Mouse (Mus musculus): ENCODE results near the gene Fgfr2.

Fgfr2 gene

DNA sequence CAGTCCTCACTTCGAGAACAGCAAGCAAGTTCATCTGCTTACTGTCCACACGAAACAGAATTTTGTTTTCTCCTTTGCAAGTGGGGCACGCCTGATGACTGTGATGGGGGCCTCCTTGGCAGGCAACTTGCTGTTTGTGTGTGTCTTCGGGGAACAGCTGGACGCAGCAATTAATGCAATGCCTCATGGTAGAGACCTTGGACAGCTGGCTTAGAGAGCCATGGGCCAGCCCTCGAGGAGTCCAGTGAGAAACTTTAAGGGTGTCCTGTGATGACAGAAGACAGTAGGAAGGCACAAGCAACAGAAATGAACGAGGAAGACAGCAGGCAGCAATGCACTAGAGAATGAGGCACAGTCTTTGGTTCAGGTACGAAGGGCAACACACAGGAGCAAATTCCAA lies 852.8 kb downstream of the Fgfr2 start:
- DNase-seq (ENCODE audit: low read depth, low spot score), result no peak

DNA sequence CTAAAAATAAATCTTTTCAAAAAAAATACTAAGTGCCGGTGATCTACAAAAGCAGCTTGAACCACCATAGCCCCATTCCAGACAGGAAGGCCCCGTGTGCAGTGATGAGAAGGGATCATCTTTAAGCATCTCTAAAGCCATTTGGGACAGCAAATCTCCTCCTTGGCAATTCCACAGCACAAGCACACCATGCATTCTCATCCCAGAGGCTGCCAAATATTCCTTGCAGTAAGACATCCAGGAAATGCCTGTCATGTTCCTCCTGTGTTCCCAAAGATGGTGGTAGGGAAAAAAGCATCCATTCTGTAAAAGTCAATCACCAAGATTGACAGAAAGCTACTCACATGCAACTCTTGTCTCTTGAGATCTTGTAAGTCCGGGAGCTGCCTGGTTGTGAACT lies 853.5 kb downstream of the Fgfr2 start:
- no peak for DNase-seq (ENCODE audit: low read depth, low spot score)

DNA sequence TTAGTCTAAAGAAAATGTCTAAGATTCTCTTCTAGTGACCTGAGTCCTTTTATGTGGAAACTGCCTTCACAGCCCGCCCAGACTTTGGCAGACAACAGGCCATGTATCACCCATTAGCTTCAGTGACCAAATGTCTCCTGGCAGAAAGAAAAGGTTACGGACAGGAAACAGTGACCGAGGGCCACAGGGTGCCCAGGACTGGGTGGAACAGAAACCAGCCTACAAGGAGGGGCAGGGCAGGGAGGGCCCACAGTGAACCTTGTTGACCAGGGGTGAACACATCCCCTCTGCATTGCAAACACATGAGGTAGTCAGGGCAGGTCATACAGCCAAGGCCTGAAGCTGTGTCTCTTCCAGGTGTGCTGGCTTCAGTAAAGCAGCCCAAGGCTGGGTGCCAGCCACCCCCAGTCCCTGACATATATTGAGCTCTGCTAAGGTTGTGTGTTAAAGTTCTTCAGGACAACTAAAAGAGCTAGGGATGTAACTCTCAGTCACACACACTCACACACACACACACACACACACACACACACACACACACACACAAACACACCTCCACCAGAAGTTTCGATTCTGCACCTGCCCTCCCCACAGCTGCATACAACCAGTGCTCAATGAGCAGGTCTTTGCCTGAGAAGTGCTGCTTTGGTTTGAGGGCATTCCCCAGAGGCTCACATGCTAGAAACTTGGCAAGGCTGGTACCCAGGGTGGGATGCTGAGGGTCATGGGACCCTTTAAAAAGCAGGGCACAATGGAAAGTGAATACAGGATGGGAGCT lies 855.2 kb downstream of the Fgfr2 start:
- no peak for DNase-seq (ENCODE audit: low read depth, low spot score)

DNA sequence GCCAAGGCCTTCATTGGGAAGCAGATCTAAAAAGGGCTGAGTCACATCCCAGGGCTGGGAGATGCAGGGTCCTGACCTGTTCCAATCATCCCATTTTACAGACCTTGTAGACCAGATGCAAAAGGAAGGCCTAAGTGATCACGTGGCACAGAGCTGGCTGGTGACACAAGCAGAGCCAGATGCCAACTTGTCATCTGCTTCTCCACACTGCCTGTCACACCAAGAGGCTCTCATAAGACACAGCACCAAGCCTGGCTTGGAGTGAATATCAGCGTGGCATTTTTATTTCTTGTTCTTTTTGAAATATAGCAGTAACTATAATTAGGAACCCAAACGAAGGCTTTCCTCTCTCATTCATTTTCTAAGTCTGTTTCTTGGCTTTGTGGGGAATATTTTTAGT lies 858.4 kb downstream of the Fgfr2 start:
- no peak for DNase-seq (ENCODE audit: low read depth, low spot score)

DNA sequence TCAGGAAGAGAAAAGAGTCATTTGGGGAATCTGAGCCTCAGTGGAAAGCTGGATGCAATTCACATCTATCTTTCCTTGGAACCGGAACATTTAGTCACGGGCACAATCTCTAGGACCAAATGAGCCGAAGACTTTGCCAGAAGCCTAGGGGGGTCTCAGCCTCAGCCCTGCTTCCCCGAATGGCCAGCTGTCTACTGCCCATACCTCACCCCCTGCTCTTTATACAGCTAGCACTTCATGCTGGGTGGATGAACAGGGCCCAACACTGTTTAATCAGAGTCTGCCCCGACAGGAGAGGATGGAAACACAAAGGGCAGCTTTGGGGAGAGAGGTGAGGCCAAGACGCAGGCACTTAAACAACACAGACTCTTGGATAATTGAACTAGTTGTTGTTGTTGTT lies 860.0 kb downstream of the Fgfr2 start:
- DNase-seq (ENCODE audit: low read depth, low spot score), result no peak

DNA sequence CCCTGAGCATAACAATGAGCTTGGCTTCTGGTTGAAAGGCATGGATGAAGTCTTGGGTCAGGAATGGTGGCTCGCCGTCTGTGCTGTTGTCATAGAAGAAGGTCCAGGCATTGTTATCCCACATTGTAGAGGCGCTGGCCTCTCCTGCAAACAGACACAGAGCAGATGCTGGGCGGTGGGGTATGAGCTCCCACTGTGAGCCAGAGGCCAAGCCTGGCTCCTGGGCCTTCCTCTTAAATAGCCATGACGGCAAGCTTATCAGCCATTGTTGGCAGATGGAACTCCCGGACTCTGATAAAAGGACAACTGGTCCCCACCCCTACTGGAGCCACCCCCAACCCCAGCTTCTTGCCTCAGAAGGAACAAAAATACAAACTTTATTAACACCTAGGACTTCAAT lies 860.5 kb downstream of the Fgfr2 start:
- no peak for DNase-seq (ENCODE audit: low read depth, low spot score)

DNA sequence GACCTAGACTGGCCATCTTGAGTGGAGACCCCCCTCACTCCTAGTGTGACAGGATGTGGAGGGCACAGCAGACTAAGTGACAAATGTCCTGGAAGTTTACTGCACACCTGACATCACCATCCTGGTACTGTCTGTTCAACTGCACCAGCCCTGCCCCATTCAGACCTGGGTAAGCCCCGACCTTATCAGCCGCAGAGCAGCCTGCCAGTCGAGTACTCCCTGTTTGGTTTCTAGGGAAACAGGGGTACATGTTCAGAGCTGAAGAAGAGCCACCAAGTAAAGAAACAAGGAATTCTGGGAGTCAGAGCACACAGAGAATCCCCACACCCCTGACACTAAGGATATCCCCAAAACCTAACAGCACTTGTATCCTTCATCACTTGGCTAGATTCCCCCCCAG lies 861.3 kb downstream of the Fgfr2 start:
- DNase-seq (ENCODE audit: low read depth, low spot score), result no peak

DNA sequence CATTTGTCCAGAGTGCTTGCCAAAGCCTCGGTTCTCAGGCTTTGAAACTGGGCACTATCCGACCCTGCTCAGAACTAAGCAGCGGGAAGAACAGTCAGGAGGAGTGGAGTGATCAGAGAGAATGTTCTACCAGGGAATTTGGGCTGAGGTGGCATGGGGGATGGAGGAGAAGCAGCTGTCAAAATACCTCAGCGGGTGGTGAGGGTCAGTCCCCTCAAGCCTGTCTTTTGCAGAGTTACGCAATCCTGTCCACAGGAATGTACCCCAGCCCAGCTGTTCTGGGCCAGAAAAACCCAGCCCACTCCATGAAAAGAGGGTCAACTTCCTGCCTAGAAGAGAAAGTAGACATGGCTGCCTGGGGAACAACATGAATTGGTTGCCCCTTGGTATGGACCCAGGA lies 862.5 kb downstream of the Fgfr2 start:
- no peak for DNase-seq (ENCODE audit: low read depth, low spot score)

DNA sequence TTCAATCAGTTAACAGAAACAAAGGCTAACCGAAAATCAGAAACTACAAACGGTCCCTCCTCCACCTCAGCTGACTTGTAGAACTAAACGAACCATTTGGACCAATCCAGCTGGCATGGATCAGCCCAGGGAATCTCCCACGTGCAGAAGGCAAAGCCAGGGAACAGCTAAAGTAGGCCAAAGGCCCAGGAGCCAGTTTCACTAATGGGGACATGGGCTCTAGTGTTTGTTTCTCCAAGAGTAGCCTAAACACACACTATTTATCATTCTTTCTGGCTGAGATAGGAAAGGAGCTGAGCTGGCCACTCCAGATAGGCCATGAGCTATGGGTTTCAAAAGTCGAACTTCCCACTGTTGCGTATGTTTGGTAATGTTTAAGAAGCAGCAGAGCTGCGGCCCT lies 864.3 kb downstream of the Fgfr2 start:
- DNase-seq (ENCODE audit: low read depth, low spot score), result no peak

DNA sequence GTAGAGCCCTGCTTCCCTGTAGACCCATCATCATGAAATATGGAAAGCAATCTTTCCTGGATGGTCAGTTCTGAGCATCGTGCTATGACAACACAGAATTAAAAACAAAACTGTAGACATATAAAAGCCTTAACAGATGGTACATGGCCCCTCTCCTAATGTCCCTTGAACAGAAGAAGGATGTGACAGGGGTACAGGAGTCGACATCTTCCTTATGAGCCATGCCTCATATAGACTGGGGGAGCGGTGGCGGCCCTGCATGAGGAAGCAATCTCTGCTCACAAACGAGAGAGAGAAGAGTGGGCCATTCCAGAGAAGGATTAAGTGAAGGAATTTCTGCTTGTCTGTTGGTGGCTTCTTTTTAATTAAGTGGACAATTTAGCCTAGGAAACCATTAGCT lies 864.9 kb downstream of the Fgfr2 start:
- DNase-seq (ENCODE audit: low read depth, low spot score), result no peak

DNA sequence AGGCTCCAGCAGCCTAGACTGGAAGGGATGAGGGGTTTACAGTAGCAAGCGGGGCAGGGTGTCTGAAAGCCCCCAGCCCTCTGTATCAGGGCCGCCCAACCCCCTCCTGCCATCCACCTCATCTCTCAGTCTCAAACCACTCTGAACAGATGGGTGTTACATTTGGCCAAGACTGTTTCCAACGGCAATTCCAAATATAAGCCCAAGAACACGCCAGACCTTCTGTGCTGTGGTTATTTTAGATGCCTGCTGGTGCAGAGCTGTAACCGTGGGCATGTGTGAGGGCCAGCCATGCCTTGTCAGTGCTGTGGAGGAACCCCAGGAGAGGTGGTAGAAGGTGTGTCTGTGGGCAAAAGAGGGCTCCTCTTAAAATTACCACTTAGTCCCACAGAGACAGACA lies 869.6 kb downstream of the Fgfr2 start:
- no peak for DNase-seq (ENCODE audit: low read depth, low spot score)

DNA sequence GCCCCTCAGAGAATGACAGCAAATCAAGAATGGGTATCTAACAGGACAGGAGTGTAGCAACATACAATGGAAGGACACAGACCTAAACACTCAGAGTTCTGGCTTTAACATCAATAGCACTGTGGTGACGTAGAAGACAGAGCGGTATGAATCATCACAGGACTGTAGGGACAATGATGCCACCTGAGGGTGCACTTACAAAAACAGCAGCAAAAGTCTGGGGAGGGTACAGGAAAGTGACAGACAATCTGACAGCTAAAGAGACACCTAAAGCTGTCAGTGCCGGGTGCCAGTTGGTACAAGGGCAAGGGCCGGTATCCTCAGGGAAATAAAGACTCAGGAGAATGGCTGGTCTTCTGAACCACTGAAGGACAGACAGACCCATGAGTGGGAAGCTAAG lies 870.1 kb downstream of the Fgfr2 start:
- DNase-seq (ENCODE audit: low read depth, low spot score), result no peak

DNA sequence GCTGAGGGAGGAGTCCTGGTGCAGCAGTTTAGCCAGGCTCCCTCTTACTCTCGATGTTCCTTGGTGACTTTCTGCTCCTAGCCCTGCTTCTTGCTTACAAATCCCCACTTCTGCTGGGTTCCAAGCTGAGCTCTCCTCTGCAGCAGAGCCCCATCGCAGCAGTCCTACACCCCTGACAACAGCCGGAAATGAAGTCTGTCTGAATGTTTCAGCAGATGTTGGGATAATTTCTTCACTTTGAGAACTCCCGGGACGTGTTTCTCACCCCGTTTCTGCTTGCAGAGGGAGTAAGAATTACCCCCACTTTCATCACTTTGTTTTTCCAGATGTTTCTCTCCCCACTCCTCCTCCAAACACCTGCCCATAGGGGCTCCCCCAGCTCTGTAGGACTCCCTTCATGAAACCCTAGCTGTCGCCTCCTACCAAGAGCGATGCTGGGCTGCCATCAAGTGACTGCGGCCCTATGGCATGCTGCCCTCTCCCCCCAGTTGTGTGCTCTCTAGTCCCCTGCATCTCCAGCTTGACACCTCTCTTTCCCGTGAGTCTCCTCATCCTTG lies 873.5 kb downstream of the Fgfr2 start:
- no peak for DNase-seq (ENCODE audit: low read depth, low spot score)

DNA sequence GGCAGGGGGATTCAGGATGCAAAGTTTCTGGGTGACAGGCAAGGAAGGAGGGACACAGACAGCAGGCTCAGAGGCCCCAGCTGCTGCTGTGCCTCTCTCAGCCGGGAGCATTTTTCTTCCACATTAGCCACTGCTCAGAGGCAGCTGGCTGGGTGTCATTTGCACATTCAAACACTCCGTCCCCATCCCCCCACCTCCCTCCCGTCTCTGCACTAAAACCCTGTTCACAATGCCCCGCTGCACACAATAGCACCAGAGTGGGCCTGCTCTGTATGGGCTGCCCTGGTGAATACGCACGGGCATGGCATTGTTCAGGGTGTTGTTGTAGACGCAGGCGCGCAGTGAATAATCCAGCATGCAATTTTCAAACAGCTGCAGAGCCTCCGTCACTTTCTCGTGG lies 875.6 kb downstream of the Fgfr2 start:
- no peak for DNase-seq (ENCODE audit: low read depth, low spot score)

DNA sequence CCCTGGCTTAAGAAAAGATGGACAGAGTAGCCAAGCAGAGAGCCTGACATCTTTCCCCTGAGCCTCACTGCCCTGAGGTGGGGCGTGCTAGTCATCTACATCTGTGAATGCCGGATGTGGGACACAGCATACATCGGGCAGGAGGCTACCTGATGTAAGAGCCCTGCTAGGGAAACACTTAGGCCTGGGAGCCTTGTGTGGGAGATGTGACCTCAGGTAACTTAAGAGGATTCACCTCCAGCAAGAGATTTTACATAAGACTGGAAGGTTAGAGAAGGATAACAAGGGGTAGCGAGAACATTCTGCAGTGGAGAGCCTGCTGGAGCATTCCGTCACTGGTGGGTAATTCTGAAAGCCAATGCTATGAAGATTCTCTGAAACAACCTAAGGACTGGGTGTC lies 876.1 kb downstream of the Fgfr2 start:
- no peak for DNase-seq (ENCODE audit: low read depth, low spot score)

DNA sequence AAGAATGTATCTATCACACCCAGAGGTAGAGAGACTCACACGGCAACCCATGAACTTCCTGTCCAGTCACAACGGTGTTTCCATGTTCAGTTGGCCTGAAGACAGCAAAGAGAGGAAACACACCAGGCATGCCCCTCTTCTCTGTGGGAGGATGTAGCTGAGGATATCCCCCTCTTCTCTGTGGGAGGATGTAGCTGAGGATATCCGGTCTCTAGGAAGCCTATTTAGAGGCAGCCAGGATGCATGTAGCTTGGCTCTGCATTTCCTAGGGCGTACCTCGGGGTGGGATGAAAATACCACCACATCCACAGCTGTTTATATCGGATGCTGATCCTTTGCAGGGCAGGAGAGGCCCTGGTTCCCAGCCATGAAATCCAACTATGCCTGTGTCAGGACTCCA lies 877.4 kb downstream of the Fgfr2 start:
- no peak for DNase-seq (ENCODE audit: low read depth, low spot score)

DNA sequence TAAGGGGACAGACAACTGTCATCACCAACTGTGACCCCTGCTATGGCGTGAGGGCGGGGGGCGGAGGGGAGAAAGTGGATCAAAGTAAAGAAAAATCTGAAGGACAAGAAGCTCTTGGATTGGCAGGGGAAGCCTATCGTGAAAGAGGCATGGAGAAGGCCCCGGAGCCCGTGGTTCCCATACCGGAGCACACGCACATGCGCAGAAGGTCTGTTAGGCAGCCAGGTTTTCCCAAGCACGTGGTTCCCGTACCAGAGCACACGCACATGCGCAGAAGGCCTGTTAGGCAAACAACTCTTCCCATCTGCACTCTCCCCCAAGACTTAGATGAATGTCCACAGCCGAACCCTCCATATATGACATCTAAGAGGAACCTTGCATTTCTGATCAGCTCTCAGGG lies 878.5 kb downstream of the Fgfr2 start:
- DNase-seq (ENCODE audit: low read depth, low spot score), result no peak

DNA sequence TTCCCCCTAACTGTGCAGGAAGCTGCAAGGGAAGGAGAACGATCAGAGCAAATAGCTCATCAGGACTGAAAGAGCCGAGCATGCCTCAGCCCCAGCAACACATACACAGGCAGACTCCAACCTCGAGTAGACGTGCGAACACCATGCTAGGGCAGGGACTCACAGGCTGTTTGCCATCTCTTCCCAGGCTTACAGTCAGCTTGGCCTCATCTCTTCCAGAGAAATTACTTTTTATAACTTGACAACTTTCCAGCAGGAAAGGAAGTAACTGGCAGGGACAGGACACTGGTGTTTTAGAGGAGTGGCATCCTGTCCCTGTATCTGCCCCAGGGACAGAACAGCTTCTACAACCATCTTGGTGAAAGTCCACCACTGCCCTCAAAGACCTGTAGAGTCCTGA lies 879.9 kb downstream of the Fgfr2 start:
- DNase-seq (ENCODE audit: low read depth, low spot score), result no peak

DNA sequence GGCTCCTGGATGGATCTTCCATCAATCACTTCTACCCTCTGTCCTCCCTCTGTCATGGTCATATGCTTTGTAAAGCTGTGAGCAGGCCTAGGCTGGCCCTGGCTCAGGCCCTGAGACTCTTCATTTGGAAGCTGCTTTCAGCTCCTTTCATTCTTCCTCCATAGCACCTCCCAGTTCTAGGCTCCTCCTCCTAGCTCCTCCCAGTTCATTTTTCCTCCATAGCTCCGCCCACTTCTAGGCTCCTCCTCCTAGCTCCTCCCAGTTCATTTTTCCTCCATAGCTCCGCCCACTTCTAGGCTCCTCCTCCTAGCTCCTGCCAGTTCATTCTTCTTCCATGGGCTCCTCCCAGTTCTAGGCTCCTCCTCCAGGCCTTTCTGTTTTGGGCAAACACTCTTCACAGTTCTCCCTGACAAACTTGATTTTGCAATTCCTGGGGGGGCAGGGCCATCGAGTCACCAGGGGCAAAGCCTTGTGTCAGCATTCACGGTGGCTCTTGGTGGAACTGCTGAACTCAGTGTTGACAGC lies 880.5 kb downstream of the Fgfr2 start:
- peak; percentile 24 for DNase-seq (ENCODE audit: low read depth, low spot score)

DNA sequence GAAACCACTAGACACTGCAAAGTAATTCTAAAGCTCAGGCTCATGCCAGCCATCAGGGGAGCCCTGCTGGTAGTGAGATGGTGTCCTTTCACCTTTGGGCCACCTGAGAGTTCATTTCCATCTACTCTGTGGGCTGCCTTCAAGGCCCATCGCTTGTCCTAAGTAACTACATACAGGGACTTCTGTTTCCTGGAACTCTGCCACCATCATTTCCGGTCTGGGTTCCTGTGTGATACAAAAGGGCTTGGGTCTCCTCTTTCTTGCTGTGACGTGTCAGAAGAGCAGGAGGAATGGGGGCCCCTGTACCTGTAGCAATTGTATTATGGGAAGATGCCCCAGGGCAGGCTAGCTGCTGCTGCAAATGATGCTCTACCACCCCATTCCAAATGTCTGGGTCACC lies 884.2 kb downstream of the Fgfr2 start:
- no peak for DNase-seq (ENCODE audit: low read depth, low spot score)

DNA sequence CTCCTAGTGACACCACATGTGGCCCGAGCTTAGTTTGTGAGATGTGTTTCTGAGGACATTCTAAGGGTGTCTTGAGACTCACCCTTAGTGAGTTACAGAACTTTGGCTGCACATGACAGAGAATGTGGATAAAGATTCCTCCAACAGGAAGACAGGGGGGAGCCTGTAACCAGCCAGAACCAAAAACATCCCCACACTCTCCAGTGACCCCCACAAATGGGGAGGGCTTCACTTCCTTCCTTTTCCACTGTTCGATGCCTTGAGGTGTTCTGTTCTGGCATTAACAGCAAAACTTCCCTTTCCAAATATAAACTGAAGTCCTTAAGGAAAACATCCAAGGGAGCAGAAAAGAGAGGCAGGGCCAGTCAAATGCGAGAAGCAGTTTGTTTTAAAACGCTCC lies 886.0 kb downstream of the Fgfr2 start:
- DNase-seq (ENCODE audit: low read depth, low spot score), result no peak

DNA sequence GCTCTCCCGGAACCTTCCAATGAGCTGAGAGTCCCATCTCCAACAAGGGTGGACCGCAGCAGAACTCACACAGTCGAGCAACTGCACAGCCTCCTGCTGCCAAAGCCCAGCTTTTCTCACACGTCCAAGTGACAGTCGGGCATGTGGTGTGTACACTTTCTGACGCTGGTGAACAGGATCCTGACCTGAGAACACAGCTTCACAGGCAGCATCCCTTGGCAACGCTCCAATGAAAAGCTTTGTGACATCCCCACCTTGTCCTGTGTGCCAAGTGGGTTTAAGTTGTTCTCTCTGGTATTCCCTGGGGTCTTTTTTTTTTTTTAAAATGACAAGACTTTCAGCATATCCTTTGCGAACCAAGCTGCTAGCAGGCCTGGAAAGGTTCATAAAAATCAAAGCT lies 886.4 kb downstream of the Fgfr2 start:
- no peak for DNase-seq (ENCODE audit: low read depth, low spot score)

DNA sequence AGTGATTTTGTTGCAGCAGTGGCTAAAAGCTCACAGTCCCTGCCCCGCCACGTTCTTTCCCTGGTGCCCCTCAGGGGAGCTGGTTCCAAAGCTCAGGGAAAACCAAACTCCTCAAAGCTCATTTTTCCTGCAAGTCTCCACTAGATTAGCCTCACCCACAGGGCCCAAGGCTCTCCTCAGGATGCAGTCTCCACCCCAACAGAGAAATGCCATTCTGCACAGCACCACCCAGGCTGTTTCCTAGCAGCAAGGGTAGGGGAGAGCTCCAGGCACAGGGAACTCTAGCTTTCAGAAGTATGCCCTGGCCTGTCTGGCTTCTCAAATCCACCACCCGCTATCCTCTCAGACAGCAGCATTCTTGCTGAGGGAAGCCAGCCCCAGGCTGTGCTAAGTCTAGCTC lies 888.9 kb downstream of the Fgfr2 start:
- no peak for DNase-seq (ENCODE audit: low read depth, low spot score)

DNA sequence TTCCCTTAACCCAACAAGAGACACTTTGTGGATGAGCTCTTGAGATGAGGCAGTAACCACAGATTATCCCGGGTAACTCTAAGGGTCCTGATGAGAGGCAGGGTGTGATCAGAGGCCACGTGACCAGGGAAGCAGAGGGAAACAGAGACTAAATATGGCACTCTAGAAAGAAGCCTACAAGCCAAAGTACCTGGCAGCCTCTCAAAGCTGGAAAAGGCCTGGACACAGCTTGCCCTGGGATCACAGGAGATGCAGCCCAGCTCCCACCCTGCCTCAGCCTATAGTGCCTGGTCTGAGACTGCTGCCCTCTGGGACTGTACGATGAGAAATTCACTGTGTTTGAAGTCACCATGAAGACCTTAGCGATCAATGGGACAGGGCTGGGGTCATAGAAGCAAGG lies 889.4 kb downstream of the Fgfr2 start:
- DNase-seq (ENCODE audit: low read depth, low spot score), result no peak

All from CD4-positive, CD25-positive, alpha-beta regulatory T cell, adult 2 months (primary cell).